ENCODE assay signal across 14 mouse cellular contexts in genomic region chr9:54949465-54949864, GRCm38 (mm10). TPM values are rescaled to one million over a fixed set of nuclear protein-coding genes. Genes with fewer than 3 reads are reported as not detected.
"Had no signal": no experiment of that assay in that cellular context is flagged by ENCODE, and none has a peak within 500 bp of the region (broad histone marks: within the 10 kb centered on the region; RNA-seq: fewer than 3 reads in every experiment).

No protein-coding gene starts in this region.

- H3K27ac ChIP-seq: liver, embryonic 14.5 days had no signal

- DNase-seq: kidney, adult 18-20 months; kidney, postnatal 14 days; lung, postnatal 14 days; right cerebral cortex, adult 18-20 months; spleen, adult 18-20 months; thymus, adult 18-20 months; thymus, postnatal 14 days had no signal

- H3K9ac ChIP-seq: limb, embryonic 15.5 days; liver, embryonic 14.5 days; midbrain, embryonic 12.5 days had no signal

- H3K27me3 ChIP-seq: kidney, embryonic 15.5 days; limb, embryonic 15.5 days; midbrain, embryonic 12.5 days; neural tube, embryonic 15.5 days had no signal

- H3K9me3 ChIP-seq: kidney, embryonic 15.5 days; limb, embryonic 15.5 days; midbrain, embryonic 12.5 days; neural tube, embryonic 15.5 days had no signal

RNA-seq across cellular contexts. Expression of gene AY074887, which starts 1.3 kb away (rescaled TPM):
- polyA plus RNA-seq: large intestine, adult 2 months; lung, adult 2 months had no signal

RNA-seq across cellular contexts. Expression of gene Chrna5, which starts 31.2 kb away (rescaled TPM):
- polyA plus RNA-seq: lung, adult 2 months had no signal
